Mouse (Mus musculus): Measurements from ENCODE around the gene Bbs5.
A peak's percentile ranks its signal among the peaks of the same experiment; 100 is the strongest.
"Not testable (repeated sequence)": the region's sequence is repeated elsewhere in the genome, so short reads cannot be mapped to it uniquely, and the experiment has no call there.

Gene Bbs5

DNA sequence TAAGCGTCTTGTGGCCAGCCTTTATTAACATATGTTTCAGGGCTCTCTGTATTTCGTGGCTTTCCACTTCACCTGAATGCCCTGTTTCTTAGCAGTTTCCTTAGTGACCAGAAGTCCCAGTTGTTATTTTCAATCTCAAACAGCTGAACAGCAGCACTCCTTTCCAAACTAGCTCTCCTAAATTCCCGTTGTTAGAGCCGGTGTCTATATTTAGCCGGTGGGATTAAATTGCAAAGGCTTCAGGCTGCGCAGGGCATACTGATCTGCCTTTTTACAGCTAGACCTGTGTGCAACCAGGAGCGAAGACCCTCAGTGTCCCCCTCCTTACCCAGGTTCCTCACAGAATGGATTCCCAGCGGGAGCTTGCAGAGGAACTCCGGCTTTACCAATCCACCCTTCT is 22.9 kb downstream of the Bbs5 start, which contains the start of gene Klhl41:
Klhl41 (plus strand) TSS at position 268 of the 400 bp plus-strand sequence.
- no peak for DNase-seq (ENCODE audit: low spot score)

DNA sequence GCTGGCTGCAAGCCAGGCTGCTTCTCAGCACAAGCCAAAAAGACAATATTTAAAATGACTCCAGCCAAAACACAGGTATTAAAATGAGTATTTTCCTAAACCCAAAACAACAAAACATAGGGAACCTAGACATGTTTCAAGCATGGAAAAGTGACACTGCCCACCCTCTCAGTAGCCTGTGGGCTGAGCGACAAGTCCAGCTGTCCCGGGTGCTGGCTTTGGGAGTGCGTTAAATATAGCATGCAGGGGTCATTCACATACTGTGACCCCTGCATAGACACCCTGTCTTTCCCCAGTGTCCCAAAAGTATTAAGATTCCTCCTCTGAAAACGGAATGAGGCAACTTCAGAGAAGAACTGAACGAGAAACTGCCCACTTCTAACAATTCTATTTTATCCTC is 26.8 kb downstream of the Bbs5 start:
- no peak for DNase-seq (ENCODE audit: low spot score)

DNA sequence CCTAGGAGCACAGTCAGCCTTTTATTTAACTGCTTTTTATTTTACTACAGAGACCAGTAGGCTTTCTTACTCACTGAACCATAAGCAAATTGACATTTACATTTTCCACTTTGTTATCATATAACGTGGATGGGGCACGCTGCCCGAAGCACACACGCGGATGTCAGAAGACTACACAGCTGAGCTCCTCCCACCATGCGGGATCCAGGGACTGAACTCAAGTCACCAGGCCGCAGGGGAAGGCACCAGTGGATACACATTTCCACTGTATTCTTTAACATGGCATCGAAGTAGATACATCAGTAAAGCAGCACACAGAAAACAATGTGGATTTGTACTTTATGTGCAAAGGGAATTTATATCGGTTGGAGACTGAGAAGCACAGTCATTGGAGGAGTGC is 28.3 kb downstream of the Bbs5 start:
- DNase-seq (ENCODE audit: low spot score): no peak

- DNase-seq (ENCODE audit: low spot score): no peak
Observed at GRCm38 (mm10) chr2:69676713-69677112, 29.7 kb downstream of the Bbs5 start.

GRCm38 (mm10) chr2:69677215-69677614 is 30.2 kb downstream of the Bbs5 start:
- DNase-seq (ENCODE audit: low spot score): not testable (repeated sequence)

DNA sequence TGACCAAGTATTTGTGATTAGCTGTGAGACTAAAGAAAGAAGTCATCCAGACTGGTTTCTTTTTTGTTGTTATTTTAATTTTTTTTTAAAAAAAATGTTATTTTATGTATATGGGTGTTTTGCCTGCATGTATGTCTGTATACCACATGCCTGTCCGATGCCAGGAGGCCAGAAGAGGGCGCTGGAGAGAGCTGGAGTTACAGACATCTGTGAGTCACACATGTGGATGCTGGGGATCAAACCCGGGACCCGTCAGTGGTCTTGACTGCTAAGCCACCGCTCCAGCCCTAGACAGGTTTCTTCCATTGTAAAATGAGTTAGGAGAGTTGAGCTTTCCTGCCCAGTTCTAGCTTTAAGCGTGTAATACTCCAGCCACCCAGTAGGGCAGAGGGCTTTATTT is 33.0 kb downstream of the Bbs5 start:
- no peak for DNase-seq (ENCODE audit: low spot score)

- no peak for DNase-seq (ENCODE audit: low spot score)
Observed at GRCm38 (mm10) chr2:69681931-69682330, 35.0 kb downstream of the Bbs5 start.

DNA sequence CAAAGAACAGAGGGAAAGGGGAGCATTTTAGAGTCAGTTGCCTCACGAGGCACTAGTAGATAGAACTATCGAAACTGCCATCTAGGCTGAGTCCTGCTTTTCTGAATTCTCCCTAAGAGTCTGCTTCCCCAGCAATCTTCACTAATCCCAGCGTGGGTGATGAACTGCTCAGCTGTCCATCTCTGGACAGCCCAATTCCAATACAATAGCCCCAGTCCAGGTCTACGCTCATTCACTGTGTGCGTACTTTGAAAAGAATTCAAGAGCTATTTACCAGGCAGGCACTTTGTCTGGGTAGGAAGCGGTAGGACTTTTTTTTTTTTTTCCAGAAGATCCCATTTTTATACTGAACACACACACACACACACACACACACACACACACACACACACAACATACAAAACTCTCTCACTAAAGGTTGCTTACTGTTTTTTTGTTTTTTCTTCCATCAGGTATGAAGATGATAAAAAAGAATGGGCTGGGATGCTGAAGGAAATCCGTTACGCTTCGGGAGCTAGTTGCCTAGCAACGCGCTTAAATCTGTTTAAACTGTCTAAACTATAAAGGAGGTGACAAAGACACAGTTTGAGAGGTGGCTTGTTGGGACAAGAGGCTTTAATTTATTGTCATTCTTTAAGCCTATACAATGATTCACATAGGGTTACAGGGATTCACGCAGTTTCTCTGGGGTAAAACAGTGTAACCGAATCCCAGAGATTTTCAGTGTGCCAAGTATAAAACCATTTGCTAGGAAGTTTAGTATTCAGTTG is 36.2 kb downstream of the Bbs5 start:
- no peak for DNase-seq (ENCODE audit: low spot score)

DNA sequence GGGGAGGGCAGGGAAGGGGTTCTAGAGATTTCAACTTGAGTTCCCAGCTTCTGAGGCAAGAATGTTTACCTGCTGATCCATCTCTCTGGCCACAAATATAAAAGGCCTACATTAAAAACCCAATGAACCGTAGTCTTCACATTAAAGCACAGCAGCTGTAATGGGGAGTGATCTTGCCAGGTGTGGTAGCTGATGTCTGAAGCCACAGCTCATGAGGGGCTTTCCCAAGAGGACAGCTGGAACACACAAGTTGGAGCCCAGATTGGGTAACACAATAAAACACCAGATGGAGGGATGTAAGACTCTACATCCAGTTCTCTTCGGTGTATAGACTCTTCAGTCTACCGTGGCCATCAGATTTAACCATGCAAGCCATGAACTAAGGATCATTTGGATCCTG is 37.5 kb downstream of the Bbs5 start:
- DNase-seq (ENCODE audit: low spot score): no peak

- no peak for DNase-seq (ENCODE audit: low spot score)
Observed at GRCm38 (mm10) chr2:69690214-69690613, 43.2 kb downstream of the Bbs5 start.

GRCm38 (mm10) chr2:69690843-69691242 is 43.9 kb downstream of the Bbs5 start:
- no peak for DNase-seq (ENCODE audit: low spot score)

- no peak for DNase-seq (ENCODE audit: low spot score)
Observed at GRCm38 (mm10) chr2:69693501-69693900, 46.5 kb downstream of the Bbs5 start.

- no peak for DNase-seq (ENCODE audit: low spot score)
Observed at GRCm38 (mm10) chr2:69700446-69700845, 53.5 kb downstream of the Bbs5 start.

DNA sequence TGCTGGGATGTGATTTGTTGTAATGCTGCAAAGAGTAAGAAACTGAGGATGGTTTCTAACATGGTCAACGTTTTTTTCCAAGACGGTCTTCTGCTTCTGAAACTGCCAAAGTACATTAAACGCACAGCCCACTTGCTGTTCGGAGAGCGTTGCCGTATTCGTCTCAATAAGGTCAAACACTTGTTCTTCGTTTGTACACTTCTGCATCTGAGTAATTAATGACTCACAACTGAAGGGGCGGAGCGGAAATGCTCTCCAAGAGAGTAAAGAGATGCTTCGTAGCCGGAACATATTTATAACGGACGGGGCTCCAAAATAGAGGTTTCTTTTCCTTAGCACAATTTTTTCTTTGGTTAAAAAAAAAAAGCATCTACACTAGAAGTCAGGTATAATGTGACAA is 65.2 kb downstream of the Bbs5 start:
- no peak for DNase-seq (ENCODE audit: low spot score)

- peak; percentile 61 for DNase-seq (ENCODE audit: low spot score)
Observed at GRCm38 (mm10) chr2:69712981-69713625, 66.1 kb downstream of the Bbs5 start, which contains the start of gene Fastkd1. Gene Fastkd1, minus strand, starts transcription at chr2:69713516.

GRCm38 (mm10) chr2:69713626-69714014 is 66.6 kb downstream of the Bbs5 start:
- no peak for DNase-seq (ENCODE audit: low spot score)

GRCm38 (mm10) chr2:69714126-69714525 is 67.2 kb downstream of the Bbs5 start:
- no peak for DNase-seq (ENCODE audit: low spot score)

- no peak for DNase-seq (ENCODE audit: low spot score)
Observed at GRCm38 (mm10) chr2:69716483-69716882, 69.5 kb downstream of the Bbs5 start.
